In the genomic region with DNA sequence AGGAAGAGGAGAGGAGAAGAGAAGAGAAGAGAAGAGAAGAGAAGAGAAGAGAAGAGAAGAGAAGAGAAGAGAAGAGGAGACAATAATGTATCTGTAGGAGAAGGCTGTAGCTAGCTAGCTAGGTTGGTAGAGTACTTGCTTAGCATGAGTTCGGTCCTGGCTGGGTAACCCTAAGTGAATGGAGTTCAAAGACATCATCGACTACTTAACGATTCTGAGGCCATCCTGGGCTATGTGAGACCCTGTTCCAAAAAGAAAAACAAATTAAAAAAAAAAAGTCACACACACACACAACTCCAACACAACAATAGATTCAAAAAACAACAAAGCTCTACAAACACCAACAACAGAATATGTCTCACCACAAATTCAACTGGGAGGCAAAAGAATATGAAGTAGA, we compare ENCODE assay signal across 11 mouse cellular contexts. TPM values are rescaled to one million over a fixed set of nuclear protein-coding genes. Genes with fewer than 3 reads are reported as not detected.
DNase-seq lines count a peak whose midpoint lies in the region; ATAC-seq and TF ChIP-seq lines count a peak whose summit lies in the region.
"Had no signal": no experiment of that assay in that cellular context is flagged by ENCODE, and none has a peak within 500 bp of the region (broad histone marks: within the 10 kb centered on the region; RNA-seq: fewer than 3 reads in every experiment).

No protein-coding gene starts in this region.

- no peak for TF ChIP-seq POLR2A in heart, adult 2 months (IDR thresholded peaks at IDR 0.05; ENCODE audit: insufficient read depth, low read depth, low read length)

- peak overlapping the region in 1 of 2 experiments; percentile 58; a peak in 1 of 4 replicates for H3K4me3 ChIP-seq in heart, embryonic 14.5 days (ENCODE audit: control insufficient read depth in 1 of 2, insufficient read depth in 1 of 2, low read depth in 1 of 2, low read length in 2 of 2)
- no peak overlapping the region for H3K4me3 ChIP-seq in heart, adult 2 months
- H3K4me3 ChIP-seq in embryonic facial prominence, embryonic 12.5 days: peak overlapping the region; percentile 49; the same call in 1 of the 2 replicates
- no peak overlapping the region for H3K4me3 ChIP-seq in liver, postnatal 0 days (ENCODE audit: low read depth, low read length)

- H3K27ac ChIP-seq in heart, embryonic 14.5 days (replicated peaks in 1 of 2; ENCODE audit: control insufficient read depth in 1 of 2, insufficient read depth in 1 of 2, low read depth in 2 of 2, low read length in 2 of 2): no peak overlapping the region
- H3K27ac ChIP-seq in heart, adult 2 months: no peak overlapping the region
- no peak overlapping the region for H3K27ac ChIP-seq in embryonic facial prominence, embryonic 12.5 days
- no peak overlapping the region for H3K27ac ChIP-seq in liver, postnatal 0 days (ENCODE audit: low read depth)

- peaks cover 14% of the 10 kb centered on the region for H3K27me3 ChIP-seq in heart, embryonic 14.5 days (ENCODE audit: control insufficient read depth, insufficient read depth, low read length)
- no peaks in the 10 kb centered on the region for H3K27me3 ChIP-seq in heart, adult 2 months (ENCODE audit: control insufficient read depth, insufficient read depth, low read length)
- H3K27me3 ChIP-seq in embryonic facial prominence, embryonic 12.5 days: peaks cover 12% of the 10 kb centered on the region
- H3K27me3 ChIP-seq in liver, postnatal 0 days (ENCODE audit: insufficient read depth, low read length): peaks cover 7% of the 10 kb centered on the region

- no peak overlapping the region for H3K9ac ChIP-seq in heart, embryonic 14.5 days (ENCODE audit: low read length)
- H3K9ac ChIP-seq in heart, adult 2 months (ENCODE audit: low read depth, low read length): no peak overlapping the region
- no peak overlapping the region for H3K9ac ChIP-seq in embryonic facial prominence, embryonic 12.5 days
- no peak overlapping the region for H3K9ac ChIP-seq in liver, postnatal 0 days (replicated peaks)

- no peak for ATAC-seq in heart, embryonic 14.5 days (ENCODE audit: insufficient number of reproducible peaks, insufficient read depth, low FRiP score, low read depth)
- ATAC-seq in embryonic facial prominence, embryonic 12.5 days (ENCODE audit: insufficient number of reproducible peaks, insufficient read depth, low FRiP score, low TSS enrichment): no peak
- no peak for ATAC-seq in liver, postnatal 0 days

- H3K4me2 ChIP-seq in heart, embryonic 14.5 days (ENCODE audit: low read length): peak overlapping the region; percentile 79; the same call in 1 of the 2 replicates
- peak overlapping the region; percentile 52 for H3K4me2 ChIP-seq in embryonic facial prominence, embryonic 12.5 days (replicated peaks)
- peak overlapping the region; percentile 76; the same call in 1 of the 2 replicates for H3K4me2 ChIP-seq in liver, postnatal 0 days (ENCODE audit: low read depth, low read length)

- no peaks in the 10 kb centered on the region for H3K9me3 ChIP-seq in heart, embryonic 14.5 days (ENCODE audit: control insufficient read depth, low read length)
- H3K9me3 ChIP-seq in embryonic facial prominence, embryonic 12.5 days: no peaks in the 10 kb centered on the region
- no peaks in the 10 kb centered on the region for H3K9me3 ChIP-seq in liver, postnatal 0 days (ENCODE audit: low read length)

- intact Hi-C loops in heart, adult 2 months (cut with DNase I): loop anchor here (1.0 to 2.0 kb wide), 4 partner anchors 36 to 169 kb away; a partner anchor contains a TSS

- no peaks in the 10 kb centered on the region for H3K36me3 ChIP-seq in heart, embryonic 14.5 days (ENCODE audit: control insufficient read depth, insufficient read depth, low read length)
- no peaks in the 10 kb centered on the region for H3K36me3 ChIP-seq in heart, adult 2 months (ENCODE audit: control insufficient read depth, insufficient read depth, low read length)
- no peaks in the 10 kb centered on the region for H3K36me3 ChIP-seq in embryonic facial prominence, embryonic 12.5 days
- H3K36me3 ChIP-seq in liver, postnatal 0 days (replicated peaks; ENCODE audit: insufficient read depth, low read length): no peaks in the 10 kb centered on the region

- no peak for TF ChIP-seq EP300 in heart, adult 2 months (IDR thresholded peaks at IDR 0.05; ENCODE audit: insufficient read depth, low read depth, low read length)
- no peak for TF ChIP-seq EP300 in liver, postnatal 0 days (IDR thresholded peaks at IDR 0.05; ENCODE audit: low read depth)

- no peaks in the 10 kb centered on the region for H3K79me2 ChIP-seq in heart, adult 2 months (replicated peaks; ENCODE audit: control insufficient read depth, insufficient read depth, low read length)

- H3K4me1 ChIP-seq in heart, embryonic 14.5 days (ENCODE audit: control insufficient read depth in 2 of 2, insufficient read depth in 2 of 2, low read length in 2 of 2): peaks cover 6 to 8% of the 10 kb centered on the region in 2 experiments
- H3K4me1 ChIP-seq in heart, adult 2 months (ENCODE audit: control insufficient read depth, insufficient read depth, low read length): peaks cover 8% of the 10 kb centered on the region
- H3K4me1 ChIP-seq in embryonic facial prominence, embryonic 12.5 days: no peaks in the 10 kb centered on the region
- H3K4me1 ChIP-seq in liver, postnatal 0 days (ENCODE audit: insufficient read depth): 0 out of 2 replicates have a peak, but pooled peaks cover 9% of the 10 kb centered on the region

- 64% methylated on average over 3 of the region's 3 CpGs for whole genome bisulfite sequencing in heart, embryonic 14.5 days
- 68% methylated on average over 3 of the region's 3 CpGs for WGBS in heart, adult 2 months
- 68% methylated on average over 3 of the region's 3 CpGs for WGBS in embryonic facial prominence, embryonic 12.5 days
- WGBS in liver, postnatal 0 days (ENCODE audit: insufficient replicate concordance): 70% methylated on average over 3 of the region's 3 CpGs

- TF ChIP-seq CTCF in heart, adult 2 months (IDR thresholded peaks at IDR 0.05): no peak
- TF ChIP-seq CTCF in liver, postnatal 0 days (IDR thresholded peaks at IDR 0.05; ENCODE audit: low read depth): no peak

- no peak for DNase-seq in heart, adult 2 months
- peak; percentile 55 for DNase-seq in A20 (ENCODE audit: low read depth, low spot score)
- peak; percentile 6 for DNase-seq in liver, postnatal 0 days
- no peak for DNase-seq in frontal cortex, postnatal 10 days (ENCODE audit: low spot score in 2 of 2)
- no peak for DNase-seq in cerebellum, adult 8-10 months
- DNase-seq in thymus, postnatal 0 days (ENCODE audit: low spot score): no peak

RNA-seq across cellular contexts. Expression of a gene that starts 6.1 kb away (rescaled TPM):
- polyA plus RNA-seq in heart, embryonic 14.5 days (2014; fragmentation: Nextera tagmentation; extraction: Ambion mirVana): not detected in 2 replicates
- under 1 TPM; 0.55 to 0.63 TPM for total RNA-seq in heart, adult 2 months (2021)
- polyA plus RNA-seq in heart, adult 2 months (2012; rRNA removed): 1.1 and 2.6 TPM in 2 replicates
- 2.3 TPM in 2 replicates for polyA plus RNA-seq in embryonic facial prominence, embryonic 12.5 days (2016; fragmentation: Nextera tagmentation; extraction: Ambion mirVana)
- 2.5 and 3.1 TPM in 2 replicates for polyA plus RNA-seq in liver, postnatal 0 days (2015; fragmentation: Nextera tagmentation; extraction: Ambion mirVana)
- polyA plus RNA-seq in thymus, postnatal 0 days (2015; fragmentation: Nextera tagmentation; extraction: Ambion mirVana): 0.44 and 0.90 TPM in 2 replicates

RNA-seq across cellular contexts. Expression of a gene that starts 35.8 kb away (rescaled TPM):
- polyA plus RNA-seq in heart, embryonic 14.5 days (2014; fragmentation: Nextera tagmentation; extraction: Ambion mirVana): 54.1 and 60.8 TPM in 2 replicates
- total RNA-seq in heart, adult 2 months (2021): 10 to 100 TPM; 77.2 to 84.1 TPM
- polyA plus RNA-seq in heart, adult 2 months (2012; rRNA removed): 107 and 148 TPM in 2 replicates
- 162 and 168 TPM in 2 replicates for polyA plus RNA-seq in embryonic facial prominence, embryonic 12.5 days (2016; fragmentation: Nextera tagmentation; extraction: Ambion mirVana)
- polyA plus RNA-seq in liver, postnatal 0 days (2015; fragmentation: Nextera tagmentation; extraction: Ambion mirVana): 20.8 and 21.3 TPM in 2 replicates
- polyA plus RNA-seq in thymus, postnatal 0 days (2015; fragmentation: Nextera tagmentation; extraction: Ambion mirVana): 75.9 and 92.2 TPM in 2 replicates

RNA-seq across cellular contexts. Expression of a gene that starts 43.2 kb away (rescaled TPM):
- polyA plus RNA-seq in heart, embryonic 14.5 days (2014; fragmentation: Nextera tagmentation; extraction: Ambion mirVana): not detected in 2 replicates
- not detected for total RNA-seq in heart, adult 2 months (2021)
- 0.14 and 0.41 TPM in 2 replicates for polyA plus RNA-seq in heart, adult 2 months (2012; rRNA removed)
- polyA plus RNA-seq in embryonic facial prominence, embryonic 12.5 days (2016; fragmentation: Nextera tagmentation; extraction: Ambion mirVana): not detected in 2 replicates
- 0.07 and 0.28 TPM in 2 replicates for polyA plus RNA-seq in liver, postnatal 0 days (2015; fragmentation: Nextera tagmentation; extraction: Ambion mirVana)
- polyA plus RNA-seq in thymus, postnatal 0 days (2015; fragmentation: Nextera tagmentation; extraction: Ambion mirVana): 24.8 and 28.7 TPM in 2 replicates
- total RNA-seq: gastrocnemius, adult 18-20 months; layer of hippocampus, postnatal 36 days had no signal
- polyA plus RNA-seq: Patski had no signal

Comparison
In these comparisons a context has a peak if more than half of its experiments do, and no peak if none do; other contexts are left out.
1. DNase-seq: peak in A20 (single experiment) and liver, postnatal 0 days (single experiment); none in heart, adult 2 months (0 of 2), frontal cortex, postnatal 10 days (0 of 2), cerebellum, adult 8-10 months (single experiment) and thymus, postnatal 0 days (single experiment).
2. RNA of a gene that starts 43.2 kb away (polyA plus RNA-seq): 24.8 to 28.7 TPM in thymus, postnatal 0 days; 0.07 to 0.28 TPM in liver, postnatal 0 days, 0.14 to 0.41 TPM in heart, adult 2 months, not detected in heart, embryonic 14.5 days and not detected in embryonic facial prominence, embryonic 12.5 days; every median in the first group is over 10 times any median in the second.
3. Peak in every context shown above with its lines, with median percentiles within 50 percentile points of each other: H3K4me2 ChIP-seq.